Mouse (Mus musculus): ENCODE results near the gene Sept4.

The Sept4 gene

DNA sequence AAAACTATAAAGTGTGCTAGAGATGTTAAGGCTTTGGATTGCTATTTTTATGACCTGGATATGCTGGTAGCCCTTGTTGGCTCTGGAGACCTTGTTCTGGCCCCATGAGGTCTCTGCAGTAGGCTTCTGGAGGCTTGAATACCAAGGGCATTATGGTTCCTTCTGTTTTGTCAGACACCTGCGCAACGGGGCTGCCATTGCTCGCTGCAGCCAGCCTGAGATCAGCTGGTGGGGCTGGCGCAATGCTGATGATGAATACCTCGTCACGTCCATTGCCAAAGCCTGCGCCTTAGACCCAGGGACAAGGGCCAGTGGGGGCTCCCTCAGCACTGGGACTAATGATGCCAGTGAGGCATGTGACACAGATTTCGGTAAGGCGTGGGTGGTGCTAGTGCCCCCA, 33.5 kb downstream of the Sept4 start:
- no peak for DNase-seq

DNA sequence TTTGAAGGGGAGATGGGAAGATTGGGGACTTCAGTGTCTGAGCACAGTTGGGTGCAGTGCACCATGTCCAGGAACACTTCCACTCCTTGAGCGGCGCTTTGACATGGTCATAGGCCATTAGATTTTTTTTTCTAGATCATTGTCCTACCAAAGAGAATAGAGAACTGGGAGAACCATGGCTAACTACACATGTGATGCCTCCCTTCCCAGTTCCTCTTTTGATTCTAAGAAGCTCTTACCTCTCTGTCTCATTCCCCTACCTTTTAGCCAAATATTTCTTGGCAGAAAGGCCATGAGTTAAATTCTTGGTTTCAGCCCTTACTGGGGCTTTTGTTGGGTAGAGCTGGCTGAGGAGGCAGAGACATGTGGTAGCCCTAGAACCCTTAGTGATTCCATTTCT, 34.9 kb downstream of the Sept4 start:
- no peak for DNase-seq

DNA sequence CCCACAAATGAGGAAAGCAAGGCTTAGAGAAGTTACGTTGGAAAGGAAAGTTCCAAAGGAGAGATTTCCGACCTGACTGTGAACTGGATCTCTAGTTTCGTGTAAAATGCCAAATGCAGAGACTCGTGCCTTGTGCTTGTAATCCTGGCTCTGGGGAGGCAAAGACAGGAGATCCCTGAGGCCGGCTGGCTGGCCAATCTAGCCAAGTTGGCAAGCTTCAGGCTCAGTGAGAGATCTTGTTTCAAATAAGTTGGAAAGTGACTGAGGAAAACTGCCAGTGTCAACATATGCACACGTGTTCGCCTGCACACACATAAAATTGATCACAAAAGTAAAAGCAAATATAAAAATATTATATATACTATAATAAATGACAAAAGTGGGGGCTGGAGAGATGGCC, 40.6 kb downstream of the Sept4 start:
- DNase-seq = no peak

DNA sequence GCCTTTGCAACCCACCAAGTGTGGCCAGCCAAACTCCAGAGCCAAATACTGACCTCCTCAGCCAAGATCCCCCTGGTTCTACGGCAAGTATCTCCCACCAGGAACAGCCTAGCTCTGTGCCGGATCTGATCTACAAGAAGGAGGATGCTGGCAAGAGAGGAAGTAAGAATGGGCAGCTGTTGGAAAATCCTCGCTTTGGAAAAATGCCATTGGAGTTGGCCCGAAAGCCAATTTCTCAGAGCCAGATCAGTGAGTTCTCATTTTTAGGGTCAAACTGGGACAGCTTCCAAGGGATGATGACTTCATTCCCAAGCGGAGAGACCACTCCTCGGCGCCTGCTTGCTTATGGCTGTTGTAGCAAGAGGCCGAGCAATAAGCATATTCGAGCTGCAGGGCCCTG, 42.8 kb downstream of the Sept4 start:
- DNase-seq = no peak

DNA sequence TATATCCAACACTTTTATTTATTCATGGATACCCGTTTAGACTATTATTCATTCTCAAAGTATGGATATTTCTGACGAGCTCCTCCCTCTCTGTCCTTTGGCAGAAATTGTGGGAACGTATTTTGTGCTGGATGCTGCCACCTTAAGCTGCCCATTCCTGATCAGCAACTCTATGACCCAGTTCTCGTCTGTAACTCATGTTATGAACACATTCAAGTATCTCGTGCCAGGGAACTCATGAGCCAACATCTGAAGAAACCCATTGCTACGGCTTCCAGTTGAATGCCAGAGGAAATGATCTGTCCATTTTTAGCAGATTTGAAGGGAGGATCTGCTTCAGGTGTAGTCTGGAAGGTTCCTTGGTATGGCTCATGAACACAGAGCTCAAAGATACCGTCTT, 45.3 kb downstream of the Sept4 start:
- DNase-seq = no peak

DNA sequence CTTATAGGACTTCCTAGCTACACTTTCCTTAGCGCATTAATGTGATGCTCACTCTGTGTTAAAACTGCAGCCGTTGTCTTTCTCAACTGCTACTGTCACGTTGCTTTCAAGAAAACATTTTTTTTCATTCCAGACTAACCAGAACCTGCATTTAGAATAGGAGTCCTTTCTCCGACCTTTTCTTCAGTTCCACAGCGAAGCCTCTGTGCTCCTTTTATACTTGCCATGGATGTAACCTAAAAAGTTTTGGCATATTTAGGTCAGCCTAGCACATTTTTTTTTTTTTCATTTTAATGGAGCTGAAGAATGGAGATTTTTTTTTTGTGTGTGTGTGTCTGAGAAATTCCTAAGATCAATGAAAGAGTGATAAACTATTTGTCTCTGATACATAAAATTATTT, 46.8 kb downstream of the Sept4 start:
- no peak for DNase-seq

DNA sequence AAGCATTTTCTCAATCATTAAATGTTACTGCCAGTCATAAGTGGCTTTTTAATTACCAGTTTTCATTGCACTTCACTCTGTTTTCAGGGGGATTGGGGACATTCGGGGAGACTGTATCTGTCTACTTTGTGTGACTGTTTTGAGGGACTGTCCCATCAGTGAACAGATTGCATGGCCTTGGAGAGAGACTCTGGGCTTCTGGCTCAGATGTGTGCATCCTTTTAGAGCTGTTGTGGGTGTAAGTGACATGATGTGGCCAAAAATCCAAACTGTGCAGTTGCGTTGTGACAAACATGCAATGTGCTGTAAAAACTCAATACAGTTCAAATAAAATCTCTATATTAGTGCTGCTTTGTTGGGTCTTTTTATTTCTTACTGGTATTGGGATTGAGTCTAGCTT, 47.2 kb downstream of the Sept4 start:
- DNase-seq = no peak

DNA sequence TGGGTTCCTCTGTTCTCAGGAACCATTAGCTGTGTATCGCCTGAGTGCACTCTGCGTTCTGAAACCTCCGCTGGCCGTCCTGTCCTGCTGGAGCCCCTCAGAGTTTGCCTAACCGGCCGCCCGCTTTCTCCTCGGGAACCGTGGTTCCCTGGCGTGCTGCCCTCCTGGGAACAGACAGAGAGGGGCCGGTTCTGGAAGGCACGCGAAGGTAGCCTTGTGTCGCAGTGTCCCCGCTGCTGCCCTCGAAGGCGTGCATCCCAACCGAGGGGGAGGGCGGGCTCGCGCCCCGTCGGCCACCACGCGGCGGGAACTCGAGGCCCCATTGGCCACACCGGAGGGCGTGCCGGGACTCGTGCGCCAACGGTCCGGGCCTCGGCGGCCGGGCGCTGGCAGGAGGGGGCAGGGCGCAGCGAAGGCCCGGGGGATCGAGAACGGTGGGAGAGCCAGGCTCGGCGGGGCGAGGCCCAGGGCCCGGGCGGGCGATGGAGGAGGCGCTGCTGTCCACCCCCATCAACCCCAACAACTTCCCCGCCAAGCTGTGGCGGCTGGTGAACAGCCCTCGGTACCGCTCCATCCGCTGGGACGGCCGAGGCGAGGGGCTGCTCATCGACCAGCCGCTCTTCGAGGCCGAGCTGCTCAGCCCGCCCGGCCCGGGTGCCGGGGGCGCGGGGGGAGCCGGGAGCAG, 48.2 kb downstream of the Sept4 start, which contains the start of gene Hsf5:
Gene Hsf5 (plus strand): TSS at position 375 of the 685 bp plus-strand sequence.
- DNase-seq = no peak

DNA sequence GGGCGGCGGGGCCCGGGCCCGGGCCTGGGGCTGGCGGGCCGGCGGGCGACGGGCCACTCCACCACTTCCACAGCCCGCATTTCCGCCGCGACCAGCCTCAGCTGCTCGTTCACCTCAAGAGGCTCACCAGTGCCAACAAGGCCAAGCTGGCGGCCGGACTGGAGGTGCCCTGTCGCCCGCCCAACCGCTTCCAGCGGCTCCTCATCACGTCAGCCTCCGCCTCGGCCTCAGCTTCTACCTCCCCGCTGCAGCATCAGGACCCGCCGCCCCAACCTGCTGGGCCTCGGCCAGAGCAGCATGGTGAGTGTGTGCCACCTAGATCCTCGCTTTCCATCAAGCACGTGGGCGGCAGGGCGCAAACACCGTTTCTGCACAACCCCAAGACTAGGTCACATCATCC, 48.9 kb downstream of the Sept4 start:
- DNase-seq = no peak

DNA sequence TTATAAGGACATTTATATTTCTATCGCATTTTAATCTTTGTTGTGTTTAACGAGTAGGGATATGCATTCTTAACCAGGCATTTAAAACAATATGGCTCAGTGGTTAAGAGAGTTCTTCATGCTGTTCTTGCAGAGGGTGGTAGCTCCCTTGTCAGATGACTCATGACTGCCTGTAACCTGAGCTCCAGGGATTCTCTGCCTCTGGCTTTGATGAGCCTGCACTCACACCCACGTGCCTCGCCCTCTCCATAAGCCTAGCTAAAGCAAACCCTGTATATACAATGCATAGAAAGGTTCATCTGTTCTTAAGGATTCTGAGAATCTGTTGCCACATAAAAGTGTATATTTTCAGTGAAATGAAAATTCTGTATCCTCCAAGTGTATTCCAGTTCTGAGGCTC, 54.5 kb downstream of the Sept4 start:
- DNase-seq = no peak

DNA sequence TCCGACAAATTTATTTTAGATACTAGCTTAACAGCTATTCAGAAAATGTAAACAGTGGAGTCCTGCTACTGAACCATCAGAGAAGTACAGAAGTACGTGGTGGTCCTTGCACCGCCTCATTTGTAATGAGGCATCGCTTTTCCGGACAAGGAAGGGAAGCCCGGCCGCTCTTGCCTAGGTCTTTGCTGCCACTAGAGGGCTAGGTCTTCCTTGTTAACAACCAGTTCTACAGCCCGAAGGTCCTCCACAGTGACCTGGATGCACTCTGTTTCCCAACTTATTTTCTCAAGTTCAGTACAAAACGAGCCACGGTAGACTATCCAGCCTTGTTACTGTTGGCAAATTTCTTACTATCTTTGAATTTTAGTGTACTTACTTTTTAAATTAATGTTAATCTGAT, 61.2 kb downstream of the Sept4 start:
- no peak for DNase-seq

DNA sequence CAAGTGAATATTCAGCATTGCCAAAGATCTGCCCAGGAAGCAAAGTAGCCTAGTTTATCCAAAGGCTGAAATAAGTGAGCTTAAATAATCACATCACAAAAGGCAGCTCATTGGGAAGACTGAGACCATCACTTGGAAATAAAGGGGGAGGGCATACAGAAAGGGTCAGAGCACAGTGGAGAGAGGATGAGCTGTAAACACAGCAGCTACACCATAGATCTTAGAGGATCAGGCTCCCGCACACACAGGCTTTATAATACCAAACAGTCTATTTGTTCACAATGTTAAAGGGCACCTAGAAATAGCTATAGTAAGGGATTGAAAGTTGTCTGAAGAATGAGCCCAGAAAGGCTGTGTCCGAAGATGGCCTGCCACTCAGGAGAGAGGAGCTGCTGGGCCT, 70.1 kb downstream of the Sept4 start:
- DNase-seq = no peak

DNA sequence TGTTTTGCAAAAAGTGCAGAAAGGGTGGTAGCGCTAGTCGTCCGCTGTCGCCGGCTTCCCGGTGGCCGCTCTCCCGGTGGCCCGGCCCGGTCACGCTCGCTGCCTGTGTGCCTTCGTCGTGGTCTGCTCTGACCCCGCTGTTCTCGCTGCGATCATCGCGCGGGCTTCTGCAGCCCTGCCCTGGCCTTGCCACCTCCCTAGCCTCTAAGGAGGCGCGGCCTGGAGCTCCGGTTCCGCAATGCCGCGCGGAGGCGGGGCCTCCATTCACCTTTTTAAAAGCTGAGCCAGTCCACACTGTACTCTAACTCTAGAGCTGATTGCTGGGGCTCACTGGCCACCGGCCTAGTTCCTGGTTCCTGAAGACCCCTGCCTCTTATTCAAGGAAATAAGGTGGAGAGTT, 70.5 kb downstream of the Sept4 start:
- DNase-seq = peak; percentile 62

All from cerebellum, adult 9-10 months (tissue).